Mouse (Mus musculus) natural killer cell, adult 2 months (primary cell): ENCODE results near the gene Usp45.

Experiments used
- DNase-seq, 2 experiments: peaks; one replicate each; pipeline ENCODE4 v3.0.0; 2022; ENCODE audit warnings: low spot score in 2 of 2

Usp45 gene

GRCm38 (mm10) chr4:21789836-21790235 is 22.9 kb downstream of the Usp45 start:
- no peak for DNase-seq

DNA sequence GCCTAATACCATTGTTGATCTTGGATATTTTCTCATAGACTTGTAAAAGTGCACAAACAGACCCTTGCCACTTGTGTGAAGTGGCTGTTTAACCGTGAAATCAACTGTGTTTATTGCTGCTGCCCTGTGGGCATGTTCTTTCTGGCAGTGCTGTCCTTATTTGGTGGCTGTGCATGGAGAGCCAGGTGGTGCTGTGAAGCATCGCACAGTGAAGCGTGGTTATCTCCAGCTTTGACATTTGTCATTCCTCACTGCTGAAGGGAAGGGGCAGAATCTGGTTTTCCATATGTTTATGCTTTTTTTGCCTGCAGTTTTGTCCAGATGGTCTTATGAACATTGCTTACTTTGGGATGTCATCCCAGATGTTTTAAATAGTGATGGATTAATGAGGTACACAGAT is 26.7 kb downstream of the Usp45 start:
- DNase-seq = no peak

DNA sequence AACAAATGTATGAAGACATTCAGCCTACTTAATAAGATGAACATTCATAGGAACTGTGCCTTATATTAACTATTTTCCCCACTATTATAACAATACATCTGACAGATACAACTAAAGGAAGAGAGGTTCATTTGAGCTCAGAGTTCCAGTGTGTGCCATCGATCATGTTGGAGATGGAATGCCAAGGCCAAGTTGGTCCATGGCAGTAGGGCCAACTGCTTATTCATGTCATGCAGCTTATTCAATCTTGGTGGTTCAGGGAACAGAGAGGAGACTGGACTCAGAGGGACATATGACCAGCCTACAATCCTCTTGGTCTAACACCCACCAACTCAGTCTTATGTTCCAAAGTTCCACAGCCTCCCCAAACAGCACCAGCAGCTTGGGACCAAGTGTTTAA is 34.1 kb downstream of the Usp45 start:
- no peak for DNase-seq

DNA sequence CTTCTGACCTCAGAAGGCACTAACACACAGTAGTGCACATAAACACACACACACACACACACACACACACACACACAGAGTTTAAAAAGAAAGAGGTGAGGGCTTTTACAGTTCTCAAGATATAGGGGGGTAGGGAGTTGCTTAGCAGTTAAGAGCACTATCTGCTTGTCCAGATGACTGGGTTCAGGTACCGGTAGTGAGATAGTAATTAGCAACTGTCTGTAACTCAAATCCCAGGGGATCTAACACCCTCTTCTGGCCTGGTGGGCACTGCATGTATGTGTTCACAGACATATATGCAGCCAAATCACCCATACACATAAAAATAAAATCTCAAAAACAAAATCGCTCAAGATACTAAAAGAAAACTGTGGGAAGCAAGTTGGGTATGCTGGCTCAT is 34.7 kb downstream of the Usp45 start:
- DNase-seq = no peak

DNA sequence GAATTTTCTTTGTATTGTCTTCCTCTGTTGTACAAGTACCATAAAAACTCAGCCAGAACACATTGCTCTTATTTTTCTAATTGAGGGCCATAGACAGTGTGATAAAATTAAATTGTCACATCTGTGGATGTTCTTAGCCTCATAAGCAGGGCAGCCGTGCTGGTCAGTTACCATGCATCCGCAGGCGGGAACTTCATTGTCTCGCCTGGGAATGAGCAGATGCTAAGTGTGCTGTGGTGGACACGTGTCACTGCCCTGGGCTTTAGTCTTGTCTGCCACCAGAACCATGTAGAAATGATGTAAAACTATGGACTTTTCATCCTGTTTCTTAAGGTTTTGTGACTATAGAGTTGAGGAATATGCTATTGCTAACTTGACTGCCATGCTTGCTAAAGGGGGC is 40.2 kb downstream of the Usp45 start:
- DNase-seq = no peak

DNA sequence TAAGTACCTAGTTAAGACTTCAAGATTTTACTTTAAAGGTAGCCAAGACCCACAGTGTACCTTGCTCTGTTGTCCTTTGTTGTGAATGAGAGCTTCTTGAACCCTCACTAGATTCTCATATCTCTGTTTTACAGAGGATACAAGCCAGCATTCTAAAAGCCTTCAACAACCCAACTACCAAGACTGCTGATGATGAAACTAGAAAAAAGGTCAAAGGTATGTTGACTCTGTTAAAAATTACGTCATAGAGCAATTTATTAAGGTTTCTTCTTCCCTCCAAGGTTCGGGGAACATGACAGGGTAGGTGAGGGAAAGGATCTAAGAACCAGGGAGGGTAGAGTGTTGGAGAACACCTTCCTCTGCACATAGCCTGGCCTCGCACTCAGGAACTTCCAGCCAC is 43.7 kb downstream of the Usp45 start:
- DNase-seq = no peak

DNA sequence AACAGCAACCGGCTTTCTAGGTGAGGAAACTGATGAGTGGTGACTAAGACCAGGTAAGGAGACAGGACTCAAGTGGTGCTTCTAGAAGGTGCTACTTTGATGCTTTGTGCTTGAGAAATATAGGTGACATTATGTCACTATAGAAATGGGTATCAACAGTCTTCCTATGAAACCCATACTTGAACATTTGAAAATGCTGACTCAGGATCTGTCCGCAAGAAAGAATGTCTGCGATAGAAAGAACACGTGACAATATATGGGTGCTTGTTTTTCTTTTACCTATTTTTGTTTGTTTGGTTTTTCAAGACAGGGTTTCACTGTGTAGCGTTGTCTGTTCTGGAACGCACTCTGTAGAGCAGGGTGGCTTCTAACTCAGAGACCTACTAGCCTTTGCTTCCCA is 45.7 kb downstream of the Usp45 start:
- DNase-seq = no peak

GRCm38 (mm10) chr4:21814029-21814428 is 47.1 kb downstream of the Usp45 start:
- DNase-seq = peak; percentile 13 to 37

GRCm38 (mm10) chr4:21826616-21827015 is 59.7 kb downstream of the Usp45 start:
- no peak for DNase-seq

GRCm38 (mm10) chr4:21832844-21833243 is 65.9 kb downstream of the Usp45 start:
- no peak for DNase-seq

- peak; percentile 93 for DNase-seq
Measured at GRCm38 (mm10) chr4:21847481-21848286, 80.7 kb downstream of the Usp45 start, which contains the start of gene Pnisr. Gene Pnisr, plus strand, starts transcription at chr4:21847583.

- peak; percentile 80 to 86 for DNase-seq
Measured at GRCm38 (mm10) chr4:21848287-21848630, 81.3 kb downstream of the Usp45 start.

- no peak for DNase-seq
Measured at GRCm38 (mm10) chr4:21857481-21857880, 90.5 kb downstream of the Usp45 start.

- DNase-seq = no peak
Measured at GRCm38 (mm10) chr4:21865226-21865625, 98.3 kb downstream of the Usp45 start.

DNA sequence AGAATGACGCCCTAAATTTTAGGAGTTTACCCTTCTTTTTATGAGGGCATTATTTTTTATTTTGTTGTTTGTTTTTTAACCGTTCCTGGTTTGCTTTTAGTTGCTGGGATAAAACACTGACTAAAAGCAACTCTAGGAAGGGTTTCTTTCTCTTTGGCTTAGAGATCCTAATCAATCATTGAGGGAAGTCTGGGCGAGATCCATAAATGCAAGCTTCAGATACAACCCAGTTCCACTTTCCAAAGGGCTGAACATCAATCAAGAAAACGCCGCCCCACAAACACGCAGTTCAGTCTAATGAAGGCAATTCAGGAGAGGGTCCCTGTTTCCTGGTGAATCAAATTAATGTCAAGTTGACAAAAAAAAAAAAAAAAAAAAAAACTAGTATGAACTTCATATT is 111.8 kb downstream of the Usp45 start:
- no peak for DNase-seq

- peak; percentile 53 to 69 for DNase-seq
Measured at GRCm38 (mm10) chr4:21879565-21880220, 112.7 kb downstream of the Usp45 start, which contains the start of gene Coq3. Gene Coq3, plus strand, starts transcription at chr4:21879673.

DNA sequence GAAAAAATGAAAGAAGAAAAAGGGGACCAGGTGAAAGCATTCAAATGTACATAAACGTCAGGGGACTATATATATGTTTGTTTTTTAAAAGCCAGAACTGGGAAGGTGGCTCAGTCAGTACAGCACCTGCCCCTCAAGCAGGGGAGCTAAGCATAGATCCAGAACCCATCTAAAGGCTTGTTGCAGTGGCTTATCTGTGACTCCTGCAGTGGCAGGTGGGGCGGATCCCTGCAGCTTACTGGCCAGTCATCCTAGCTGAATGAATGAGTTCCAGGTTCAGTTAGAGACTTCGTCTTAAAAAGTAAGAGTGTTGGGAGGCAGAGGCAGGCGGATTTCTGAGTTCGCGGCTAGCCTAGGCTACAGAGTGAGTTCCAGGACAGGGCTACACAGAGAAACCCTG is 115.8 kb downstream of the Usp45 start:
- DNase-seq = no peak

DNA sequence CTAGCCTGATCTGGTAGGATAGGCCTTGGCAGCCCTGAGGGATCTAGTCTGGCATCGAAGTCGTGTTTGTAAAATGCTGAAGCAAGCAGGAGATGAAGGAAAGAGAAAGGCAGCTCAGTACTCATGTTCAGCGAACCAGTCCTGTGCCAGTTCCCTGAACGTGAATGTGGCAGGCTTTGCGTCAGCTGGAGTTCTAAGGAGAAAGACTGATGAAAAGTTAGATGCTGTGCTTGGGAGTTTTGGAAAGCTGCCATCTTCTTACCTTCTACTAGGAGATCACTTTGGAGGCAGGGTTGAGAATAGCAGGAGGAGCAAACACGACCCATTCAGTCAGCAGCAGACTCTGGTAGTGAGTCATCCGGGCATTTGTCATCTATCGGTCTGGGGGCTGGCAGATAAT is 118.9 kb downstream of the Usp45 start:
- DNase-seq = no peak
